Mouse (Mus musculus) myocyte (in vitro differentiated cells): ENCODE measurements around the gene Anapc7.

Experiments used
- E2F4 ChIP-seq: IDR thresholded peaks from one replicate; pipeline ENCODE4 v1.6.1; 2011; ENCODE audit warnings: mild to moderate bottlenecking, control low read depth, moderate library complexity; ENCODE audit not compliant: insufficient read depth
- MAX ChIP-seq: IDR thresholded peaks from one replicate; pipeline ENCODE4 v1.6.1; 2011; ENCODE audit warnings: low read depth, mild to moderate bottlenecking, control low read depth
- POLR2A ChIP-seq: IDR thresholded peaks from one replicate; pipeline ENCODE4 v1.6.1; 2011; ENCODE audit warnings: low read depth, mild to moderate bottlenecking, control low read depth, moderate library complexity; ENCODE audit not compliant: insufficient read length

DNA sequence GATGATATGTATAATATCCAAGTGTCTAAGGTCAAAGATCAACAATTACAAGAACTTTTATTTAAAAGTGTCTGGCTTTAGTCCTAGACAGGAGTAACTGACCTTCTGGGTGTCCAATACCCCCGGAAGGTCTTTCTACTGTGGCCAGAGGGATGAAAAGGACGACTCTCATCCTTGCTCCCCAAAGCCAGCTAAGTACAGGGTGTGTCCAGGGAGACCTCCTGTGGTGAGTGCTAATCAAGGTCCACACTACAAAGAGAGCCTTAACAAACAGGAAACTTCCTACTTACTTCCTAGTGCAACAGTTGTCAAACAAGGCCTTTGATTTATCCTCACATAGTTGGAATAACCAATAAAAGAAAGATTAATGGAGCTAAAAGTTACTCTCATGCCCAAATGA, 57.6 kb downstream of the Anapc7 start:
- TF ChIP-seq E2F4 (no peak), POLR2A (no peak), MAX (no peak)
